Mouse (Mus musculus): ENCODE data around the gene Kcnq2. TPM values are rescaled to one million over a fixed set of nuclear protein-coding genes. Genes with fewer than 3 reads are reported as not detected.

Gene Kcnq2
- polyA plus RNA-seq, 1 experiment from 2014 or later = 0.17 TPM

DNA sequence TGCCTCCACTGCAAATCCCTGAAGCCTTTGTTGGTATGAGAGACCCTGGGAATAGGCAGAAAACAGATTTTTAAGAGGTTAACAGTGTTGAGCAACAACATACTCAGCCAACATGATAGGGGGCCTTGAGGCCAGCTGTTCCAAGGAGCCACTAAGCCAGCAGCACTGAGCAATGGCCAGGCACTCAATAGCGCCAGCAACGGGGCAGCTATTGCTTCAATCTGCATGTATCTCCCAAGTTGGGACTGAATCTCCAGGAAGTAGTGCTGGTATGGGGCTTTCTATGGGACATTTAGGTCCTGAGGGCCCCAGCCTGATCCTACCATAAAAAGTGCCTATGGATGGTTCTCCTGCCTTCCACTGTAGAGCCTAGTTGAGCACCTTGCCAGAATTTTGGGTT is 23.4 kb upstream of the Kcnq2 start:
- Histone ChIP-seq H3K4me2 (no peak overlapping the region), H3K4me1 (ENCODE audit: control insufficient read depth, insufficient read depth, low read length) (peaks cover 37% of the 10 kb centered on the region), H3K36me3 (ENCODE audit: control insufficient read depth, insufficient read depth, low read length) (no peaks in the 10 kb centered on the region), H3K27ac (ENCODE audit: low read depth, low read length) (no peak overlapping the region), H3K27me3 (ENCODE audit: control insufficient read depth, insufficient read depth, low read length) (peaks cover 29% of the 10 kb centered on the region), H3K9me3 (replicated peaks; ENCODE audit: control insufficient read depth, low read length) (no peaks in the 10 kb centered on the region), H3K9ac (ENCODE audit: low read depth, low read length) (no peak overlapping the region), H3K4me3 (ENCODE audit: low read depth, low read length) (no peak overlapping the region)
- 86% methylated on average over 2 of the region's 2 CpGs for WGBS (ENCODE audit: insufficient replicate concordance)
- ATAC-seq (replicated peaks; ENCODE audit: insufficient number of reproducible peaks, low FRiP score, low TSS enrichment) = no peak

DNA sequence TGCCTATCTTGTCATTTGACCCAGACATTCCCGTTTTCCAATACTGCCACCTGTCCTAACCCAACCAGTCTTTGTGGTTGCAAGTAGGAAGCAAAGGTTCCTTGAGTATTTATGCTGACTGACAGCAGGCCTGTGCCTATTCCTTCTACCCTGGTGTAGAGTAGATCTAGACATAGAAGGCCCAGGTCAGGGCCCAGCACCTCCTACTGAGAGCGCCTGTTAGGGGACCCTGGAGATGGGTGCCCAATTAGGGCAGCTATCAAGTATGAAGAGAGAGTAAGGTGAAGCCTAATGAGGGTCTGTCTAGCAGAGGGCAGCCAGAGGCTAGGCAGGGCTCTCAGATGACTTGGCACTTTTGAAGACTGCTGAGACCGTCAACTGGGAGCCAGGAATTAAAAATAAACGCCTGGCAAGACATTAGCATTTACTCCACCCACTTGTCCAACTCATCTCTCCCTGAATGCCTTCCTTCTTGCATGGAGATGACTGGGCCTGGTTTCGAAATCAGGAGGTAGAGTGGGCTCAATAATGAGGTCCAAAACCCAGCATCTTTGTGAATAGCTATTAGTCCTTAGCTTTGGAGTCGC is 22.7 kb upstream of the Kcnq2 start:
- H3K9me3 ChIP-seq (replicated peaks; ENCODE audit: control insufficient read depth, low read length) = no peaks in the 10 kb centered on the region
- H3K4me3 ChIP-seq (ENCODE audit: low read depth, low read length) = no peak overlapping the region
- H3K4me2 ChIP-seq = no peak overlapping the region
- WGBS (ENCODE audit: insufficient replicate concordance) = 69% methylated on average over 6 of the region's 6 CpGs
- H3K27ac ChIP-seq (ENCODE audit: low read depth, low read length) = no peak overlapping the region
- peaks cover 37% of the 10 kb centered on the region for H3K4me1 ChIP-seq (ENCODE audit: control insufficient read depth, insufficient read depth, low read length)
- no peak overlapping the region for H3K9ac ChIP-seq (ENCODE audit: low read depth, low read length)
- no peaks in the 10 kb centered on the region for H3K36me3 ChIP-seq (ENCODE audit: control insufficient read depth, insufficient read depth, low read length)
- ATAC-seq (replicated peaks; ENCODE audit: insufficient number of reproducible peaks, low FRiP score, low TSS enrichment) = no peak
- peaks cover 29% of the 10 kb centered on the region for H3K27me3 ChIP-seq (ENCODE audit: control insufficient read depth, insufficient read depth, low read length)

DNA sequence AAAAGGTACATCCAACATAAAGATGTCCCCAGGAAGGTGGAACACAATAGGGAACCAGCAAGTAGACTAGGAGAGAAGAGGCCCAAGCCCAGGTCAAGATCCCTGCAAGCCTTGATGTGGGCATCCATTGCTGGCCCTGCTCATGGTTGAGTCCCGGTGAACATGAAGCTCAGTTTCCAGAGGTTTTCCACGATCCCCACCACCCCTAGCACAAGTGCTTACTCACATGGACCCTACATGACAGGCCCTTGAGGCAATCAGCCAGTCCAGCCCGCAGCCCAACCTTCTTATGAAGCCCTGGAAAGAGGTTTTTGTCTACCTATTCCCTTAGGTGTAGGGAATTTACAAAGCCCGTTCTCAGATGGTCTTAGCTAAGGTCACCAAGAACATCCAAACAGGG is 22.1 kb upstream of the Kcnq2 start:
- Histone ChIP-seq H3K9me3 (replicated peaks; ENCODE audit: control insufficient read depth, low read length) (no peaks in the 10 kb centered on the region), H3K4me3 (ENCODE audit: low read depth, low read length) (peak overlapping the region; percentile 45), H3K27ac (ENCODE audit: low read depth, low read length) (no peak overlapping the region), H3K27me3 (ENCODE audit: control insufficient read depth, insufficient read depth, low read length) (peaks cover 34% of the 10 kb centered on the region), H3K4me2 (peak overlapping the region; percentile 71), H3K4me1 (ENCODE audit: control insufficient read depth, insufficient read depth, low read length) (peaks cover 37% of the 10 kb centered on the region), H3K36me3 (ENCODE audit: control insufficient read depth, insufficient read depth, low read length) (no peaks in the 10 kb centered on the region), H3K9ac (ENCODE audit: low read depth, low read length) (no peak overlapping the region)
- ATAC-seq (replicated peaks; ENCODE audit: insufficient number of reproducible peaks, low FRiP score, low TSS enrichment) = no peak
- 66% methylated on average over 4 of the region's 4 CpGs for WGBS (ENCODE audit: insufficient replicate concordance)

DNA sequence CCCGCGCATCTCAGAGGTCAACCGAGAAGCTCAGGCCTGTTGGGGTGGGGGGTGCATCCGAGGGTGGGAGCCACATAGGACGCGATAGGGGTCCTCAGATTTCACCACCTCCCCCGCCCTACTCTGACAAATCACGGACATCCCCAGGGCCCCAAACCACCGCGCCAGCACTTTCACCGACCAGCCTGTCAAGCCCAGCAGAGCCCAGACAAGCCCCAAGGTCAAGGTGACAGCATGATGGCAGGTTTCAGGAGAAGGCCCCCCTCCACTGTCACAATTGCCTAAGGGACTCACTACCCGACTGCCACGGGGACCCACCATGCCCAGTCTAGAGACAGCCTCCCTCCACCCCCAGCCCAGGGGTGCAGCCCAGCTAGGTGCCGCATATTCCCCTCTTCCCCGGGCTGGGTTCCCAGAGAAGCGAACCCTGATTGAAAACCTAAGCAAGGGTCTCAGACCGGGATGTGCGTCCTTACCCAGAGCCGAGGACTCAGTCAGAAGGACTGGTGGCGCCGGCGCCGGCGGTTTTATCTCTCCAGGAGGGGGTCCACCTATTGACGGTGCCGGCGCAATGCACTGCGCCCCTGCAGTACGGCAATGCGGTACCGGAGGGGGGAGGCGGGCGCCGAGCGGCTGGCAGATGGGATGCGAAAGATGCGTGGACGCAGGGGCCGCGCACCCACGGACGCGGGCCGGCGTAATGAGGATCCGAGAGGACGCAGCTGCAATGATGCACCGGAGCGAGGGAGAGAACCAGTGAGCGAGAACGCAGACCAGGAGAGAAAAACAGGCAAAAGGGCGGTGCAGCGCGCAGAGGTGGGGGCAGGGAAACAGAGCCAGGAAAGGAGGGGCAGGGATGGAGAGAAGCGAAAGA is 21.4 kb upstream of the Kcnq2 start, which contains the start of gene Eef1a2:
TSS of gene Eef1a2 (minus strand) at position 767 of the 874 bp plus-strand sequence.
- Histone ChIP-seq H3K4me3 (ENCODE audit: low read depth, low read length) (peak within 1 kb of the TSS; percentile 45), H3K27ac (ENCODE audit: low read depth, low read length) (peak within 1 kb of the TSS; percentile 64), H3K4me1 (ENCODE audit: control insufficient read depth, insufficient read depth, low read length) (peaks cover 37% of the 10 kb centered on the region), H3K27me3 (ENCODE audit: control insufficient read depth, insufficient read depth, low read length) (peaks cover 34% of the 10 kb centered on the region), H3K36me3 (ENCODE audit: control insufficient read depth, insufficient read depth, low read length) (no peaks in the 10 kb centered on the region), H3K9ac (ENCODE audit: low read depth, low read length) (peak within 1 kb of the TSS; percentile 73), H3K9me3 (replicated peaks; ENCODE audit: control insufficient read depth, low read length) (no peaks in the 10 kb centered on the region), H3K4me2 (peak within 1 kb of the TSS; percentile 71)
- WGBS (ENCODE audit: insufficient replicate concordance) = 3% methylated on average over 55 of the region's 55 CpGs
- no peak for ATAC-seq (replicated peaks; ENCODE audit: insufficient number of reproducible peaks, low FRiP score, low TSS enrichment)

DNA sequence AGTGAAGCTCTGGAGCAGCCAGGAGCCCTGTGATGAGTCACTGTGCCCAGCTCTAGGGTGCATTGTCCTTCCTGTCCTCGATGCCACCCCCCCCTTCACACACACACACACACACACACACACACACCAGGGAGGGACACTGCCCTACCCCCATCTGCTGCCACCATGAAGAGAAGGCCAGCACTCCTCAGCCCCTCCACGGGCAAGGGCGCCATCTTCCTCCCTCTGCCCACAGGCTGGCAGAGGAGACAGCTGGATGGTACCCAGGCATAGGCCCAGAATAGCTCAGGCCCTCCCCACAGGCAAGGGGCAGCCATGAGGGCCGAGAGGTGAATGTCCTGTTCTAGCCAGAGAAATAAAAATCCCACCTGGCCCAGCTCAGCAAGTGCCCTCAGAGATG is 20.7 kb upstream of the Kcnq2 start:
- peaks cover 38% of the 10 kb centered on the region for H3K27me3 ChIP-seq (ENCODE audit: control insufficient read depth, insufficient read depth, low read length)
- peak overlapping the region; percentile 45 for H3K4me3 ChIP-seq (ENCODE audit: low read depth, low read length)
- no peaks in the 10 kb centered on the region for H3K9me3 ChIP-seq (replicated peaks; ENCODE audit: control insufficient read depth, low read length)
- 54% methylated on average over 4 of the region's 4 CpGs for WGBS (ENCODE audit: insufficient replicate concordance)
- ATAC-seq (replicated peaks; ENCODE audit: insufficient number of reproducible peaks, low FRiP score, low TSS enrichment) = no peak
- H3K4me1 ChIP-seq (ENCODE audit: control insufficient read depth, insufficient read depth, low read length) = peaks cover 37% of the 10 kb centered on the region
- H3K36me3 ChIP-seq (ENCODE audit: control insufficient read depth, insufficient read depth, low read length) = no peaks in the 10 kb centered on the region
- peak overlapping the region; percentile 64; the same call in 1 of the 2 replicates for H3K27ac ChIP-seq (ENCODE audit: low read depth, low read length)
- peak overlapping the region; percentile 71 for H3K4me2 ChIP-seq
- H3K9ac ChIP-seq (ENCODE audit: low read depth, low read length) = peak overlapping the region; percentile 73

DNA sequence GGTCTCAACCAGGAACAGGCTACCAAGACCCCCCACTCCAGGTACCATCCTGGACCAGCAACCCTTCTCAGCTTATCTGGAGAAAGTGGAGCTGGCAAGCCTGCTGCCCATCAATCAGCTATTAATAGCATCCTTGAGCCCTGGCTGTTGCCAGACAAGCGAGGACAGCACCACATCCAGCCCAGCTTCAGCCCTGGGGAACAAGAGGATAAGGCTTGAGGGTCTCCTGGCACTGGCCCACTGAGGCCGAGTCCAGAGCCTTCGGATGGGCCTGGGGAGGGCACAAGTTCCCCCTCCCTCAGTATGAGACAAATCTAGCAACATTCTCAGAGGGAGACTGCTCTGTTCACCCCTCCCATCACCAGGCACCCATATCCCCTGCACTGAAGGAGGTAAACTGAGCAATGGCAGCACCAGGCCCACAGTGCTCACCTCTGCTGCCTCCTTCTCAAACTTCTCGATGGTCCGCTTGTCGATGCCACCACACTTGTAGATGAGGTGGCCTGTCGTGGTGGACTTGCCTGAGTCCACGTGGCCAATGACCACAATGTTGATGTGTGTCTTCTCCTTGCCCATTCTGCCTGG is 19.8 kb upstream of the Kcnq2 start:
- Histone ChIP-seq H3K27ac (ENCODE audit: low read depth, low read length) (no peak overlapping the region), H3K4me2 (peak overlapping the region; percentile 71), H3K27me3 (ENCODE audit: control insufficient read depth, insufficient read depth, low read length) (peaks cover 45% of the 10 kb centered on the region)

DNA sequence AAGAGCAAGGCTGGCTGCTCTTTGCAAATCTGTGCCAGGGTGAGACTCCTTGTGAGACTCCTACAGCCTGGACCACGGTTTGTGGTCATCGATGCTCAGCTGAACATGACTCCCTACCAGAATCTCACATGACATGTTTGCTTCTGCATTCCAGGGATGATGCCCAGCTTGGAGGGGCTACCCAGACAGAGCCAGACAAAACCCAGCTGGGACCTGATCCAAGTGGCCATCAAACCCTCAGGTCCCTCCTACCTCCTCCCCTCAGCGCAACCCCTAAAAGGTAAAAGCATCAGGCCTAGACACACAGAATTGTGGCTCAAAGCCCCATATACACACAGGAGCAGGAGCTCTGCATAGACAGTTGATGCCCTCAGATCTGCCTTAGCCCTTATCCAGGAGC is 19.3 kb upstream of the Kcnq2 start:
- H3K4me3 ChIP-seq (ENCODE audit: low read depth, low read length) = no peak overlapping the region

More for the DNA sequence above, 19.8 kb upstream of the Kcnq2 start:
- no peaks in the 10 kb centered on the region for H3K9me3 ChIP-seq (replicated peaks; ENCODE audit: control insufficient read depth, low read length)
- WGBS (ENCODE audit: insufficient replicate concordance) = 65% methylated on average over 8 of the region's 8 CpGs
- H3K4me3 ChIP-seq (ENCODE audit: low read depth, low read length) = 0 out of 2 replicates have a peak overlapping the region, but pooled peaks have one; percentile 8
- peaks cover 35% of the 10 kb centered on the region for H3K4me1 ChIP-seq (ENCODE audit: control insufficient read depth, insufficient read depth, low read length)
- H3K36me3 ChIP-seq (ENCODE audit: control insufficient read depth, insufficient read depth, low read length) = no peaks in the 10 kb centered on the region
- no peak for ATAC-seq (replicated peaks; ENCODE audit: insufficient number of reproducible peaks, low FRiP score, low TSS enrichment)
- H3K9ac ChIP-seq (ENCODE audit: low read depth, low read length) = no peak overlapping the region

DNA sequence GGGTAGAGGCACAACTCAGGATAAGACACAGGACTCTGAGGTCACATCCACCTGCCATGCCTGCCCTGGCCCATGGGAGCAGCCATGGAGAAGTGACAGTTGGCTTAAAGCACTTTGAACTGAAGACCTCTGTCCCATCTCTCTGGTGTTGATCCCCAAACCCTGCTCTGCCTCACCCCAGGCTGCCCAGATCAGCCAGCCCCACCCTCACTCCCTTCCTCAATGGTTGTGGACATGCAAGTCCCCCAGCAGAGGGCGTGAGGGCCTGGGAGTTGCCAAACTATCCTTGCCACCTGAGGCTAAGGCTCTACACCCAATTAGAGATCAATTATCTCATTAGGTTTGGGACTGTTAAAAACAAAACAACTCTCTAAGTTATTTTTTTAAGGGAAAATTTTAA is 18.7 kb upstream of the Kcnq2 start:
- Histone ChIP-seq H3K4me1 (ENCODE audit: control insufficient read depth, insufficient read depth, low read length) (peaks cover 26% of the 10 kb centered on the region), H3K36me3 (ENCODE audit: control insufficient read depth, insufficient read depth, low read length) (no peaks in the 10 kb centered on the region), H3K9me3 (replicated peaks; ENCODE audit: control insufficient read depth, low read length) (no peaks in the 10 kb centered on the region), H3K27ac (ENCODE audit: low read depth, low read length) (no peak overlapping the region), H3K4me3 (ENCODE audit: low read depth, low read length) (no peak overlapping the region), H3K4me2 (no peak overlapping the region), H3K9ac (ENCODE audit: low read depth, low read length) (no peak overlapping the region), H3K27me3 (ENCODE audit: control insufficient read depth, insufficient read depth, low read length) (peaks cover 56% of the 10 kb centered on the region)
- 12% methylated on average over 1 of the region's 1 CpGs for WGBS (ENCODE audit: insufficient replicate concordance)
- ATAC-seq (replicated peaks; ENCODE audit: insufficient number of reproducible peaks, low FRiP score, low TSS enrichment) = no peak

More for the DNA sequence above, 19.3 kb upstream of the Kcnq2 start:
- Histone ChIP-seq H3K9me3 (replicated peaks; ENCODE audit: control insufficient read depth, low read length) (no peaks in the 10 kb centered on the region), H3K4me1 (ENCODE audit: control insufficient read depth, insufficient read depth, low read length) (peaks cover 29% of the 10 kb centered on the region), H3K27ac (ENCODE audit: low read depth, low read length) (no peak overlapping the region), H3K4me2 (peak overlapping the region; percentile 71; the same call in 1 of the 2 replicates), H3K27me3 (ENCODE audit: control insufficient read depth, insufficient read depth, low read length) (peaks cover 51% of the 10 kb centered on the region), H3K9ac (ENCODE audit: low read depth, low read length) (no peak overlapping the region), H3K36me3 (ENCODE audit: control insufficient read depth, insufficient read depth, low read length) (no peaks in the 10 kb centered on the region)
- WGBS (ENCODE audit: insufficient replicate concordance) = 80% methylated on average over 3 of the region's 3 CpGs
- no peak for ATAC-seq (replicated peaks; ENCODE audit: insufficient number of reproducible peaks, low FRiP score, low TSS enrichment)
